Mouse (Mus musculus) forebrain, postnatal 0 days (tissue): ENCODE data around the gene Polh. TPM values are rescaled to one million over a fixed set of nuclear protein-coding genes. Genes with fewer than 3 reads are reported as not detected.

Experiments used
- ATAC-seq: fragments of 200-750 bp; cut with Nextera tagmentation; 2 replicates; pipeline ENCODE4 v1.8.0; 2017; ENCODE audit warnings: mild to moderate bottlenecking, moderate library complexity
- DNase-seq: peaks from one replicate; pipeline ENCODE4 v3.0.0-alpha.2; 2015
- H3K27ac ChIP-seq: fragments of 300-500 bp; sonication (generic); 2 replicates; pipeline ENCODE4 v1.5.1; 2014; ENCODE audit warnings: low read depth, mild to moderate bottlenecking, antibody characterized with exemption, low read length, moderate library complexity, mixed read lengths
- H3K27me3 ChIP-seq: fragments of 300-500 bp; sonication (generic); 2 replicates; pipeline ENCODE4 v1.6.1; 2014; ENCODE audit warnings: mild to moderate bottlenecking, low read length, mixed read lengths; ENCODE audit not compliant: insufficient read depth
- H3K36me3 ChIP-seq: fragments of 300-500 bp; sonication (generic); 2 replicates; pipeline ENCODE4 v1.6.1; 2014; ENCODE audit warnings: mild to moderate bottlenecking, moderate library complexity; ENCODE audit not compliant: insufficient read depth
- H3K4me1 ChIP-seq: fragments of 300-500 bp; sonication (generic); 2 replicates; pipeline ENCODE4 v1.6.1; 2014; ENCODE audit warnings: antibody characterized with exemption; ENCODE audit not compliant: insufficient read depth
- H3K4me2 ChIP-seq: fragments of 300-500 bp; sonication (generic); 2 replicates; pipeline ENCODE4 v1.6.1; 2014; ENCODE audit warnings: low read depth, mild to moderate bottlenecking, moderate library complexity
- H3K4me3 ChIP-seq: fragments of 300-500 bp; sonication (generic); 2 replicates; pipeline ENCODE4 v1.5.1; 2014; ENCODE audit warnings: low read depth, low read length, mixed read lengths
- H3K9ac ChIP-seq: fragments of 300-500 bp; sonication (generic); 2 replicates; pipeline ENCODE4 v1.6.1; 2014; ENCODE audit warnings: mild to moderate bottlenecking
- H3K9me3 ChIP-seq: fragments of 300-500 bp; sonication (generic); 2 replicates; pipeline ENCODE4 v1.6.1; 2016; ENCODE audit warnings: low read length
- CTCF ChIP-seq: sonication (generic); IDR thresholded peaks from 2 replicates; pipeline ENCODE4 v1.5.1; 2016; ENCODE audit warnings: antibody characterized with exemption, control low read depth, low read depth
- WGBS: fragments of 180-500 bp; shearing (Covaris S2); extraction: QIAGEN DNeasy Blood & Tissue Kit; methylation state at CpG from one replicate; pipeline ENCODE4 v1.1.7; 2014; 5-methylcytosine and 5-hydroxymethylcytosine counted together
- polyA plus RNA-seq: library from polyadenylated mRNA; unstranded; fragments of >200 nt; fragmentation: Nextera tagmentation; extraction: Ambion mirVana; gene quantifications from 2 replicates; pipeline ENCODE4 v1.2.1, GENCODE M21; 2015
- total RNA-seq: library from RNA; depleted of rRNA; stranded (reverse); fragments of >200 nt; gene quantifications from 2 replicates; pipeline ENCODE4 v1.2.3, GENCODE M21; 2014

Polh gene
- total and polyA plus RNA-seq, 2 experiments from 2014 or later = 4.7 to 11.7 TPM

DNA sequence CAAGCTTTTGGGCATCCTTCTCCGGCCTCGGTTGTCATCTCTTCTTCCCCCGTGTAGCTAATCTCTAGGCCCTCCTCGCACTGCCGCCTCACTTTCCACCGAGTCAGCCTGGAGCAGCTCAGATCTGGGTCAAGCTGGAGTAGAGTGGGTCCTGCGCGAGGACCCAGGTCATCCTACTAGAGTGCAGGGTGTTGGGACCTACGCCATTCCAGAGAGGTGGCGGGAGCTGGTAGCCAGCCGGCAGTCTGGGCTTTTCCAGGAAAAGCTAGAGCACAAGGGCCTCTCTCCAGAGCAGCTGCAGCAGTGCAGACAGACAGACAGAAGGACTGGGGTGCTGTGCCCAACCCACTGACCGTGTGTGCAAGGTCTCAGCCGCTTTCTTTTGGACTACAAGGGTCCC, 39.8 kb upstream of the Polh start:
- Histone ChIP-seq H3K4me3 (no peak overlapping the region), H3K27me3 (no peaks in the 10 kb centered on the region), H3K27ac (no peak overlapping the region), H3K4me1 (peaks cover 7% of the 10 kb centered on the region), H3K9me3 (no peaks in the 10 kb centered on the region), H3K9ac (no peak overlapping the region), H3K4me2 (no peak overlapping the region), H3K36me3 (peaks cover 88% of the 10 kb centered on the region)
- ATAC-seq = no peak
- DNase-seq = no peak
- no peak for TF ChIP-seq CTCF
- 87% methylated on average over 13 of the region's 13 CpGs for WGBS

DNA sequence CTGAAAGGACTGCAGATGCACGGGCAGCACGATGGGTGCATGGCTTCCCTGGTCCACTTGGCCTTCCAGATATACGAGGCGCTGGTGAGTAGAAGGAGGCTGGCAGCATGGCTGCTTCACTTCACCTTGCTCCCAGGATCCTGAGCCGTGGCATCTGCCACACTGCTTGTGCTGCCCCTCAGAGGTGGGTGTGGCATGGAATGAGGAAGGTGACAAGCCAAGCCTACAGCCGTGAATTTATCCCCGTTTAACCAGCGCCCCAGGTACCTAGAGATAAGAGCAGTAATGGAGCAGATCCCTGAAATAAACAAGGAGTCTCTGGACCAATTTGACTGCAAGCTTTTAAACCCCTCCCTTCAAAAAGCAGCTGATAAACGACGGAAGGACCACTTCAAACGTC, 39.0 kb upstream of the Polh start:
- Histone ChIP-seq H3K4me1 (no peaks in the 10 kb centered on the region), H3K36me3 (peaks cover 94% of the 10 kb centered on the region), H3K27ac (no peak overlapping the region), H3K9me3 (no peaks in the 10 kb centered on the region), H3K4me2 (no peak overlapping the region), H3K9ac (no peak overlapping the region), H3K4me3 (no peak overlapping the region), H3K27me3 (no peaks in the 10 kb centered on the region)
- no peak for TF ChIP-seq CTCF
- 81% methylated on average over 11 of the region's 11 CpGs for WGBS
- no peak for ATAC-seq
- DNase-seq = no peak

DNA sequence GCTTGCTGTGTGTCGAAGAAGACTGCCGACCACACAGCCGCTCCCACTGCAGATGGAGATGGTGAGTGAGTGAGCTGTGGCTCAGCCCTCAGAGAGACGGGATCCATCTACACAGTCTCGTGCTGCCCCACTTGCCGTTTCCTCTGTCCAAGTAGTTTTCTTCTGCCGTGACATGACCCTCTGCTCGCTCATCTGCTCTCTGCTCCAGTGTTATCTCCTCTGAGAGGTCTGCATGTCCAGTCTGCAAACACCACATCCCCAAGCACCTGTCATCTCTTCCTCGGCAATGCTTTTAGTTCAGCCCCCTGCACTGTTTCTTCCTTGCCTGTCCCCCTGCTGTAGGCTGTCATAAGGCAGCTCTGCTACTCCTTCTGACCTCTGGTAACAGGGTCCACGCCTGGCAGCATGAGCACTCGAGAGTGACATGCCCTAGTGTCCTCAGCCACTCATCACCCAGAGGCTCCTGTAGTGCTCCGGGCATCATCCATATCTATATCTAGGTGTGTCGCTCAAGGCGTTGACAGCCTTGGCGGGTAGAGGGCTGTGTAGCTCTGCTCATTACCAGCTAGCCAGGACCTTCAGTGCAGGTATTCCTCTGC, 37.2 kb upstream of the Polh start:
- Histone ChIP-seq H3K27me3 (no peaks in the 10 kb centered on the region), H3K27ac (no peak overlapping the region), H3K9ac (no peak overlapping the region), H3K36me3 (peaks cover 90% of the 10 kb centered on the region), H3K9me3 (no peaks in the 10 kb centered on the region), H3K4me1 (no peaks in the 10 kb centered on the region), H3K4me2 (no peak overlapping the region), H3K4me3 (no peak overlapping the region)
- WGBS = 92% methylated on average over 15 of the region's 15 CpGs
- DNase-seq = no peak
- no peak for TF ChIP-seq CTCF
- no peak for ATAC-seq

DNA sequence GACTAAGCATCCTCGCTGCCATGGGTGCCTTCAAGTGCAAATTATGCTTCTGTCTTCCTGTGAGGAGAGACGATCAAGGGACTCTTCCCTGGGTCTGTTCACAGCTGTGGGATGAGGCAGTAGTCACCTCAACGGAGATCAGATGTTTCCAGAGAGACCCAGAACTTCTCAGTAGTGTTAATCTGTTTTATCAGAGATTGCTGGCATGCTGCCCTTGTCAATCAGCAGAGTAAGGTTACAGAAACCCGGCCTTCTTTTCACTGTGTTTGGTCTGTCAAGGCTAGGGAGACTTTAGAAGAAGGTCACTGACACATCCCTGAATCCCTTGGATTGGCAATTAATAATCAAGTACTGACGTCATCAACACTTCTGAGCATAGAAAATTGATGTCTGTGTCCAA, 35.0 kb upstream of the Polh start:
- ATAC-seq (no peak), DNase-seq (no peak)
- H3K27me3 ChIP-seq = no peaks in the 10 kb centered on the region
- peaks cover 88% of the 10 kb centered on the region for H3K36me3 ChIP-seq
- WGBS = 82% methylated on average over 5 of the region's 5 CpGs
- no peak for TF ChIP-seq CTCF
- no peak overlapping the region for H3K4me2 ChIP-seq
- H3K27ac ChIP-seq = no peak overlapping the region
- no peaks in the 10 kb centered on the region for H3K4me1 ChIP-seq
- H3K9ac ChIP-seq = no peak overlapping the region
- no peaks in the 10 kb centered on the region for H3K9me3 ChIP-seq
- H3K4me3 ChIP-seq = no peak overlapping the region

DNA sequence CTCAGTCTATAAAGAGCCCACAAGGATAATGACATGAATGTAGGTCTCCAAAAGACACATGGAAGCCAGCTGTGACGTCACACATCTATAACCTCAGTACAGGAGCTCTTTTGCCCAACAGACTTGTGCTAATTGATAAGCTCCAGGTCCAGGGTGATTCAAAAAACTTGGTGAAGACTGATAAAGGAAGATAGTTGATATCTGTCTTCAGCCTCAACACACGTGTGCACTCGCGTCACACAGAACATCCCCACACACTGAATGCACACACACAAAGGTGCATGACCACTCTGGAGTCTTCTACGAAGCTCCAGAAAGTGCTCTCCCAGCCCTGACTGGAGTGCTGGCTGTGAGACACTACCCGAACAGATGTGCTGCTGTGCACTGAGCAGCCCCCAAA, 34.6 kb upstream of the Polh start:
- no peaks in the 10 kb centered on the region for H3K9me3 ChIP-seq
- DNase-seq = no peak
- H3K4me3 ChIP-seq = no peak overlapping the region
- H3K9ac ChIP-seq = no peak overlapping the region
- no peaks in the 10 kb centered on the region for H3K27me3 ChIP-seq
- no peaks in the 10 kb centered on the region for H3K4me1 ChIP-seq
- no peak for ATAC-seq
- WGBS = 89% methylated on average over 6 of the region's 6 CpGs
- no peak overlapping the region for H3K4me2 ChIP-seq
- peaks cover 87% of the 10 kb centered on the region for H3K36me3 ChIP-seq
- no peak overlapping the region for H3K27ac ChIP-seq
- TF ChIP-seq CTCF = no peak

DNA sequence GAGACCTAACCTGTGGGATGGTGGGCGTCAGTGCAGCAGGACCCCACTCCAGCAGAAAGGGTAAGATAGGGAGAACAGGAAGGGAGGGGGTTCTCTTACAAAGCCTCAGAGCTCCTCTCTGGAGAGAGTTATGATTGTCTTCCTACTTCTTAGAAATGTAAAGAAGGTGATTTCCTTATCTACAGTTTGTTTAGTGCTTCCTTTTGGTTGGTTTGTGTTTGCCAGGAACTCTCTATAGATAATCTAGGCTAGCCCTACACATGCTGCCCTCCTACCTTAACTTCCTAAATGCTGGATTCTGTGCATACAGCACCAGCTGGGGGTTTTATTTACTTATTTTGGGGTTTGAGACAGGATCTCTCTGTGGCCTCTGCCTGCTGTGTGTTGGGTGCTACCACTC, 33.6 kb upstream of the Polh start:
- no peak for TF ChIP-seq CTCF
- DNase-seq = no peak
- Histone ChIP-seq H3K9me3 (no peaks in the 10 kb centered on the region), H3K27ac (no peak overlapping the region), H3K9ac (no peak overlapping the region), H3K4me2 (no peak overlapping the region), H3K27me3 (no peaks in the 10 kb centered on the region), H3K4me3 (no peak overlapping the region), H3K4me1 (no peaks in the 10 kb centered on the region), H3K36me3 (peaks cover 81% of the 10 kb centered on the region)
- 100% methylated on average over 1 of the region's 1 CpGs for WGBS
- no peak for ATAC-seq

DNA sequence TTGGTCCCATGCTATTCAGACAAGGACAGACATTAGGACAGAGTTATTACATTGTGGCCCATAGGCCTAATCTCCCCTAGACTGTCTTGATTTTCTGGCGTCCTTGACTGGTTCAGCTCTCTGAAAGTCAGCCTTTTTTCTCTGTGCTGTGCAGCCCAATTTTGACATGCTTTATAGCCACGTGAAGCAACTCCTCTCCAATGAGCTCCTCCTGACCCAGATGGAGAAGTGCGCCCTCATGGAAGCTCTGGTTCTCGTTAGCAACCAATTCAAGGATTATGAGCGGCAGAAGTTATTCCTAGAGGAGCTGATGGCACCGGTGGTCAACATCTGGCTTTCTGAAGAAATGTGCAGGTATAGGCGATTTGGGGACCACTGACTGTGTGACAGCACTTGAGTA, 25.1 kb upstream of the Polh start:
- Histone ChIP-seq H3K27ac (no peak overlapping the region), H3K4me1 (no peaks in the 10 kb centered on the region), H3K9me3 (no peaks in the 10 kb centered on the region), H3K9ac (no peak overlapping the region), H3K27me3 (no peaks in the 10 kb centered on the region), H3K4me2 (no peak overlapping the region), H3K36me3 (peaks cover 84% of the 10 kb centered on the region), H3K4me3 (no peak overlapping the region)
- TF ChIP-seq CTCF = no peak
- 87% methylated on average over 7 of the region's 7 CpGs for whole genome bisulfite sequencing
- ATAC-seq (no peak), DNase-seq (no peak)
